Mouse (Mus musculus) hindbrain, embryonic 11.5 days (tissue): ENCODE measurements around the gene Pik3r6. TPM values are rescaled to one million over a fixed set of nuclear protein-coding genes. Genes with fewer than 3 reads are reported as not detected.
A peak's percentile ranks its signal among the peaks of the same experiment; 100 is the strongest.

Experiments
- ATAC-seq: fragments of 200-750 bp; cut with Nextera tagmentation; 2 replicates; pipeline ENCODE4 v1.8.0; 2017; ENCODE audit warnings: mild to moderate bottlenecking, moderate TSS enrichment, moderate library complexity; ENCODE audit not compliant: low FRiP score
- DNase-seq: peaks from one replicate; pipeline ENCODE4 v3.0.0-alpha.2; 2015; ENCODE audit warnings: low spot score
- H3K27ac ChIP-seq: fragments of 300-500 bp; sonication (generic); 2 replicates; pipeline ENCODE4 v1.5.1; 2014; ENCODE audit warnings: mild to moderate bottlenecking, low read depth, low read length
- H3K27me3 ChIP-seq: fragments of 300-500 bp; sonication (generic); 2 replicates; pipeline ENCODE4 v1.6.1; 2014; ENCODE audit warnings: mild to moderate bottlenecking, low read length, moderate library complexity, mixed read lengths; ENCODE audit not compliant: control insufficient read depth, insufficient read depth
- H3K36me3 ChIP-seq: fragments of 300-500 bp; sonication (generic); 2 replicates; pipeline ENCODE4 v1.6.1; 2014; ENCODE audit warnings: mild to moderate bottlenecking, low read length, moderate library complexity, mixed read lengths; ENCODE audit not compliant: control insufficient read depth, insufficient read depth
- H3K4me1 ChIP-seq: fragments of 300-500 bp; sonication (generic); replicated peaks from 2 replicates; pipeline ENCODE4 v1.6.1; 2014; ENCODE audit warnings: low read length, mixed read lengths; ENCODE audit not compliant: control insufficient read depth, insufficient read depth
- H3K4me2 ChIP-seq: fragments of 300-500 bp; sonication (generic); replicated peaks from 2 replicates; pipeline ENCODE4 v1.6.1; 2014; ENCODE audit warnings: mild to moderate bottlenecking, low read depth, low read length
- H3K4me3 ChIP-seq: fragments of 300-500 bp; sonication (generic); 2 replicates; pipeline ENCODE4 v1.5.1; 2014; ENCODE audit warnings: low read depth, low read length
- H3K9ac ChIP-seq: fragments of 300-500 bp; sonication (generic); 2 replicates; pipeline ENCODE4 v1.6.1; 2014; ENCODE audit warnings: low read depth, low read length
- H3K9me3 ChIP-seq: fragments of 300-500 bp; sonication (generic); 2 replicates; pipeline ENCODE4 v1.6.1; 2016; ENCODE audit warnings: low read length; ENCODE audit not compliant: control insufficient read depth
- WGBS: fragments of 180-500 bp; shearing (Covaris S2); extraction: QIAGEN DNeasy Blood & Tissue Kit; methylation state at CpG from one replicate; pipeline ENCODE4 v1.1.7; 2014; 5-methylcytosine and 5-hydroxymethylcytosine counted together
- polyA plus RNA-seq: library from polyadenylated mRNA; unstranded; fragments of >200 nt; fragmentation: Nextera tagmentation; extraction: Ambion mirVana; gene quantifications from 2 replicates; pipeline ENCODE4 v1.2.1, GENCODE M21; 2014

Pik3r6 gene
- polyA plus RNA-seq, 1 experiment from 2014 or later, result 1.2 TPM

DNA sequence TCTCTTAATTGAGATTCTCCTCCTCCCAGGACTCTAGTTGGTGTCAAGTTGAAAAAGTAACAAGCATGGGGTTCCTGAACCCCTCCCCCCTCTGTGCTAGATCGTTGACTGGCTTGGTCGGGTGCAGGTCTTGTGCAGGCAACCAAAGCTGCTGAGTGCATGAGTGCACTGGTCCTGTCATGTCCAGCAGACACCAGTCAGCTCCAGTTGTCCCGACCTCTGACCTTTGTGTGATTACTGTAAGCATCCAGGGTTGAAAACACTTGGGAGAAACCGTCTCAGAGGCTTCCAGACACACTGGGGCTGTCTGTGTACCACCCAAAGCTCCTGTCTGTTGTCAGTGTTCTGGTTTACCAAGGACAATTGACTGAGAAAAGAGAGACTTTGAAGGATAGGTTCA, 47.5 kb downstream of the Pik3r6 start:
- Histone ChIP-seq H3K27me3 (no peaks in the 10 kb centered on the region), H3K9me3 (no peaks in the 10 kb centered on the region), H3K9ac (no peak overlapping the region), H3K4me2 (no peak overlapping the region), H3K4me3 (no peak overlapping the region), H3K36me3 (no peaks in the 10 kb centered on the region), H3K4me1 (no peaks in the 10 kb centered on the region), H3K27ac (no peak overlapping the region)
- DNase-seq, result no peak
- ATAC-seq, result no peak
- 64% methylated on average over 4 of the region's 4 CpGs for WGBS

DNA sequence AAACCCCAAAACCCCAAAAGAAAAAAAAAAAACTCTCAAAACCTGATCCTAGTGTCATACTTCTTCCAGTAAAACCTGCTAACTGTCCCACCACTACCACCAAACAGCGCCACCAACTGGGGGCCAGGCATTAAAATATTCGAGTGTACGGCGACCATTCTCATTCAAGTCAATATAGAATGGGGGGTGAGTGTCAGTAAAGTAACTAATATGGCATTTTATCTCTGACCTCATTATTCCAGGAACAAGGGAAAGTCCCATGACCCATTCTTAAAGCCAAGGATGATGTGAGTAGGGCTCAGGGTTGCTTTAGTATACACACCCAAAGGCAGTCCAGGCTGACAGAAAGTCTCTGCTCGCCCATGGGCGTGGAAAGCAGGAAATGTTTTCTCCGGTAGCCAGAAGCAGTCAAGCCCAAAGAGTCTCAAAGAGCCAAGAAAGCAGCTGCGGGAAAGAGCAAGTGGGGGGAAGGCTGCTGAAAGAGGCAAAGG, 51.2 kb downstream of the Pik3r6 start:
- Histone ChIP-seq H3K4me3 (no peak overlapping the region), H3K9me3 (no peaks in the 10 kb centered on the region), H3K4me2 (no peak overlapping the region), H3K9ac (no peak overlapping the region), H3K27ac (no peak overlapping the region), H3K36me3 (no peaks in the 10 kb centered on the region), H3K4me1 (no peaks in the 10 kb centered on the region), H3K27me3 (peaks cover 4% of the 10 kb centered on the region; the same call in 1 of the 2 replicates)
- WGBS, result 42% methylated on average over 8 of the region's 8 CpGs
- ATAC-seq, result no peak
- peak; percentile 46 for DNase-seq

GRCm38 (mm10) chr11:68555918-68556584, 53.2 kb downstream of the Pik3r6 start, which contains the start of gene Mfsd6l:
Gene Mfsd6l, plus strand, starts transcription at chr11:68556186.
- peaks cover 4% of the 10 kb centered on the region; the same call in 1 of the 2 replicates for H3K27me3 ChIP-seq
- ATAC-seq (no peak), DNase-seq (no peak)
- H3K9me3 ChIP-seq, result no peaks in the 10 kb centered on the region
- H3K4me2 ChIP-seq, result peak within 1 kb of the TSS; percentile 6; the same call in 1 of the 2 replicates
- no peaks in the 10 kb centered on the region for H3K36me3 ChIP-seq
- H3K4me1 ChIP-seq, result no peaks in the 10 kb centered on the region
- H3K9ac ChIP-seq, result no peak within 1 kb of the TSS
- 8% methylated on average over 37 of the region's 37 CpGs for WGBS
- H3K27ac ChIP-seq, result no peak within 1 kb of the TSS
- H3K4me3 ChIP-seq, result no peak within 1 kb of the TSS

DNA sequence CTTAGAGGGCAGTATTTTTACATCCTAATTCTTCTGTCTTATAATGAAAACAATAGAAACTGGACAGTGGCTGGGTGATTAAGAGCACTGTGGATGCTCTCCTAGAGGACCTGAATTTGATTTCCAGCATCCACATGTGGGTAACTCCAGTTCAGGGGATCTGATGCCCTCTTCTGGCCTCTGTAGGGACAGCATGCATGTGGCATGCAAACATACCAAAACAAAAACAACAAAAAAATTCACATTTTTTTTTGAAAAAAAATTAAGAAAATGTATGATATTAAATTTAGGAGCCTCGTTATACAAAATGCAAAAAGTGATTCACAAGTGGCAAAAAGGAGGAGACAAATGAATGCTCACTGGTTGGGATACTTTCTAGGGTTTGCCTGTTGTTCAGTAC, 56.7 kb downstream of the Pik3r6 start:
- 36% methylated on average over 1 of the region's 1 CpGs for WGBS
- H3K27me3 ChIP-seq, result peaks cover 4% of the 10 kb centered on the region; the same call in 1 of the 2 replicates
- no peak overlapping the region for H3K27ac ChIP-seq
- DNase-seq (no peak), ATAC-seq (no peak)
- no peak overlapping the region for H3K4me2 ChIP-seq
- no peaks in the 10 kb centered on the region for H3K4me1 ChIP-seq
- no peaks in the 10 kb centered on the region for H3K9me3 ChIP-seq
- H3K36me3 ChIP-seq, result no peaks in the 10 kb centered on the region
- no peak overlapping the region for H3K9ac ChIP-seq
- no peak overlapping the region for H3K4me3 ChIP-seq

GRCm38 (mm10) chr11:68561957-68562950, 59.4 kb downstream of the Pik3r6 start:
- 77% methylated on average over 11 of the region's 11 CpGs for WGBS
- H3K9me3 ChIP-seq, result no peaks in the 10 kb centered on the region
- DNase-seq, result no peak

DNA sequence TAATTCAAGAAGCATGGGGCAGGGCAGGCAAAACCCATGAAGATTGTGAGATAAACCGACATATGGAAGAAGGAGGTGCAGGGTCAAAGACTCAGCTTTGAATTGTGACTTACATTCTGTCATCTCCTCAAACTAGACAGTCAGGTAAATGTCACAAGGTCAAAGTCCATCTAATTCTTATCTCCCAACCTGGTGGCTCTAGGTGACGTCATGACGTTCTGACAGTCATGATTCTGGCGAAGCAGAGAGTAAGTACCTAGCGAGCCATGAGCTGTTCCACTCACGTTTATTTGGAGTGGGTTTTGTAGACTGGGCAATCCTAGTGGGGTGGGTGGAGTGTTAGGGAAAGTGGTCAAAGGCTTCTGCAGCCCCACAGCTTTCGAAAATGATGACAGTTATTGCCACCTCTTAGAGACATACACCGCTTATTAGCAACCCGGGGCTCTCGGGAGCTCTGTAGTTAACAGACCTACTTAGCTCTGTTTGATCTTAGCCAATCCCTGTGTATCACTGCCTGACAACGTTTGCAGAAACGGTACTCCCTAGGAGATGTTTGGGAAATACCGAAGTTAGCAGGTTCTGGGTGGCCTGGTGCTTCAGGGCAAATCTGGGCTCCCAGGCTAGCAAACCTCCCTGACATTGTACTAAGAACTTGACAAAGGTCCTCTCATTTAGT, 61.7 kb downstream of the Pik3r6 start:
- DNase-seq (no peak), ATAC-seq (no peak)
- Histone ChIP-seq H3K4me1 (no peaks in the 10 kb centered on the region), H3K27ac (no peak overlapping the region), H3K27me3 (no peaks in the 10 kb centered on the region), H3K9ac (no peak overlapping the region), H3K36me3 (no peaks in the 10 kb centered on the region), H3K9me3 (no peaks in the 10 kb centered on the region), H3K4me2 (no peak overlapping the region), H3K4me3 (no peak overlapping the region)
- WGBS, result 81% methylated on average over 13 of the region's 13 CpGs

More at GRCm38 (mm10) chr11:68561957-68562950, 59.4 kb downstream of the Pik3r6 start:
- ATAC-seq, result no peak
- no peak overlapping the region for H3K4me3 ChIP-seq
- no peaks in the 10 kb centered on the region for H3K4me1 ChIP-seq
- no peak overlapping the region for H3K4me2 ChIP-seq
- no peak overlapping the region for H3K9ac ChIP-seq
- no peaks in the 10 kb centered on the region for H3K36me3 ChIP-seq
- H3K27ac ChIP-seq, result no peak overlapping the region
- no peaks in the 10 kb centered on the region; the same call in 1 of the 2 replicates for H3K27me3 ChIP-seq

GRCm38 (mm10) chr11:68565032-68565429, 62.2 kb downstream of the Pik3r6 start:
- no peak overlapping the region for H3K27ac ChIP-seq
- 85% methylated on average over 3 of the region's 3 CpGs for WGBS
- no peak overlapping the region for H3K9ac ChIP-seq
- H3K4me1 ChIP-seq, result no peaks in the 10 kb centered on the region
- no peak overlapping the region for H3K4me2 ChIP-seq
- no peak for ATAC-seq
- DNase-seq, result no peak
- no peaks in the 10 kb centered on the region for H3K27me3 ChIP-seq
- H3K9me3 ChIP-seq, result no peaks in the 10 kb centered on the region
- no peak overlapping the region for H3K4me3 ChIP-seq
- no peaks in the 10 kb centered on the region for H3K36me3 ChIP-seq

- Histone ChIP-seq H3K27me3 (no peaks in the 10 kb centered on the region), H3K27ac (no peak overlapping the region), H3K9ac (no peak overlapping the region), H3K4me3 (peak overlapping the region; percentile 6; the same call in 1 of the 2 replicates), H3K4me1 (no peaks in the 10 kb centered on the region), H3K4me2 (peak overlapping the region; percentile 50), H3K9me3 (no peaks in the 10 kb centered on the region), H3K36me3 (no peaks in the 10 kb centered on the region)
- DNase-seq (peak; percentile 91), ATAC-seq (no peak)
- 22% methylated on average over 17 of the region's 17 CpGs for WGBS
Measured at GRCm38 (mm10) chr11:68566447-68567059, 63.7 kb downstream of the Pik3r6 start.
